Mouse (Mus musculus) intestine, embryonic 14.5 days (tissue): Measurements from ENCODE around the gene Klhl8. TPM values are rescaled to one million over a fixed set of nuclear protein-coding genes. Genes with fewer than 3 reads are reported as not detected.

Source experiments
- ATAC-seq: fragments of 200-750 bp; cut with Nextera tagmentation; replicated peaks from 2 replicates; pipeline ENCODE4 v1.8.0; 2017; ENCODE audit warnings: low read depth, moderate number of reproducible peaks, moderate TSS enrichment, moderate library complexity; ENCODE audit not compliant: low FRiP score, low TSS enrichment
- DNase-seq: peaks from one replicate; pipeline ENCODE4 v3.0.0-alpha.2; 2018; ENCODE audit warnings: low spot score
- H3K27ac ChIP-seq: fragments of 300-500 bp; sonication (generic); 2 replicates; pipeline ENCODE4 v1.5.1; 2014; ENCODE audit warnings: low read depth, mild to moderate bottlenecking, control low read depth
- H3K27me3 ChIP-seq: fragments of 300-500 bp; sonication (generic); replicated peaks from 2 replicates; pipeline ENCODE4 v1.6.1; 2014; ENCODE audit warnings: low read length, control low read depth; ENCODE audit not compliant: control insufficient read depth, insufficient read depth
- H3K36me3 ChIP-seq: fragments of 300-500 bp; sonication (generic); 2 replicates; pipeline ENCODE4 v1.6.1; 2014; ENCODE audit warnings: low read length, control low read depth; ENCODE audit not compliant: control insufficient read depth, insufficient read depth
- H3K4me1 ChIP-seq: fragments of 300-500 bp; sonication (generic); replicated peaks from 2 replicates; pipeline ENCODE4 v1.6.1; 2014; ENCODE audit warnings: low read length, control low read depth, mixed read lengths; ENCODE audit not compliant: control insufficient read depth, insufficient read depth
- H3K4me2 ChIP-seq: fragments of 300-500 bp; sonication (generic); 2 replicates; pipeline ENCODE4 v1.6.1; 2014; ENCODE audit warnings: low read length
- H3K4me3 ChIP-seq: fragments of 300-500 bp; sonication (generic); 2 replicates; pipeline ENCODE4 v1.5.1; 2014; ENCODE audit warnings: low read depth, low read length, control low read depth, mixed read lengths
- H3K9ac ChIP-seq: fragments of 300-500 bp; sonication (generic); 2 replicates; pipeline ENCODE4 v1.6.1; 2014; ENCODE audit warnings: mild to moderate bottlenecking, low read length
- H3K9me3 ChIP-seq: fragments of 300-500 bp; sonication (generic); 2 replicates; pipeline ENCODE4 v1.6.1; 2016; ENCODE audit warnings: low read length, control low read depth; ENCODE audit not compliant: control insufficient read depth
- WGBS: fragments of 180-500 bp; shearing (Covaris S2); extraction: QIAGEN DNeasy Blood & Tissue Kit; methylation state at CpG from one replicate; pipeline ENCODE4 v1.1.7; 2014; 5-methylcytosine and 5-hydroxymethylcytosine counted together
- polyA plus RNA-seq: library from polyadenylated mRNA; unstranded; fragments of >200 nt; fragmentation: Nextera tagmentation; extraction: Ambion mirVana; gene quantifications from 2 replicates; pipeline ENCODE4 v1.2.1, GENCODE M21; 2014

Klhl8 gene
- polyA plus RNA-seq, 1 experiment from 2014 or later: 10.3 TPM

DNA sequence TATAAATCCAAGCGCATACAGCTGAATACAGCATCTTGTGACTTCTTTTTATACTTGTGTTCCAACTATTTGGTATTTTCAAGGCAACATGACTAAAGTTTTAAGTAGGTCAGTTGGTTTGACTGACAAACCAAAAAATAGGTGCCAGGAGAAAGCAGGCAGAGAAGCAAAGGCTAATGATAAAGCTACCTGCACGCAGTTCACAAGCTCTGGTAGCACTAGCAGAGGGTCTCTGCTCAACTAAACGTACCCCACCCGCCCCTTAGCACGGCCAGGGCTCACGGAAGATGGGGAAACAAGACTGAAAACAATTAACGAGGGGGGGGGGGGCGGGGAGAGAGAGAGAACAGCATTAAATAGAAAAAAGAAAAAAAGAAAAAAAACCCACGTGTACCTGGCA is 903 bp downstream of the Klhl8 start:
- ATAC-seq (no peak), DNase-seq (no peak)
- Histone ChIP-seq H3K4me3 (peak overlapping the region; percentile 58), H3K9me3 (no peaks in the 10 kb centered on the region), H3K4me2 (peak overlapping the region; percentile 86), H3K9ac (no peak overlapping the region; the same call in 1 of the 2 replicates), H3K27ac (no peak overlapping the region), H3K36me3 (no peaks in the 10 kb centered on the region), H3K4me1 (no peaks in the 10 kb centered on the region), H3K27me3 (no peaks in the 10 kb centered on the region; the same call in 1 of the 2 replicates)
- WGBS: 19% methylated on average over 8 of the region's 9 CpGs

DNA sequence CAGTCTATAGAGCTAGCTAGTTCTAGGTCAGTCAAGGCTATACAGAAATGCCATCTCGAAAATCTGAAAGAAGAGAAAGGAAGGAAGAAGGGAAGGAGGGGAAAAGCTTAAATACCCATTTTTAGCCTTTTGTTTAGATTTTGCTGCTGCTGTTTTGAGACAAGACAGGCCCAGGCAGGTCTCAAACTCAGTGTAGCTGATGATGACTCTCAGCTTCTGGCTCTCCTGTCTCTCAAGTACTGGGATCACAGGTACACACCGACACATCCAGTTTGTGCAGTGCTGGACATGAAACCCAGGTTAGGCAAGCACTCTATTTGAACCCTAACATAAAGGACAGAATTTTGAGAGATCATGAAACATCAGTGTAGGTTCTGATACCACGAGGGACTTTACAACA is 1.6 kb downstream of the Klhl8 start:
- Histone ChIP-seq H3K27me3 (no peaks in the 10 kb centered on the region; the same call in 1 of the 2 replicates), H3K27ac (no peak overlapping the region), H3K4me1 (no peaks in the 10 kb centered on the region), H3K4me3 (no peak overlapping the region), H3K9ac (no peak overlapping the region), H3K9me3 (no peaks in the 10 kb centered on the region), H3K4me2 (no peak overlapping the region), H3K36me3 (no peaks in the 10 kb centered on the region)
- ATAC-seq: no peak
- 61% methylated on average over 3 of the region's 3 CpGs for WGBS
- DNase-seq: no peak

DNA sequence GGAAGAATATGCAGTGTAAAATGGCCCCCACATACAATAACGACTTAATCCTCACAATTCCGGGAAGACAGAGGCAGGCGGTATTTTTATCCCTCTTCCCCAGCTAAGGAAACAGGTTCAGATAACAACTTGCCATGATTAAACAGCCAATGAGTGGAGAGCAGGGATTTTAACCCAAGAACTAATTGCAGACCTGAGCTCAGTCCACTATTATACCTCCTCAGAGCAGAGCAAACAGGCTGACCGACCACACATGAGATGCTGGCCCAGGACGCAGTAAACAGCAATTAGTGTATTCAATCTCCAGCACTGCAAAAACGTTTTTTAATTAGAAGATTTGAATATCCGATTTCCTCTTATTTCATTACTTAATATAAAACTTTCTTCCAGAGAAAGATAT is 2.2 kb downstream of the Klhl8 start:
- ATAC-seq (no peak), DNase-seq (no peak)
- no peak overlapping the region for H3K27ac ChIP-seq
- H3K4me3 ChIP-seq: no peak overlapping the region
- H3K4me1 ChIP-seq: no peaks in the 10 kb centered on the region
- H3K9ac ChIP-seq: no peak overlapping the region
- H3K9me3 ChIP-seq: no peaks in the 10 kb centered on the region
- H3K4me2 ChIP-seq: no peak overlapping the region
- no peaks in the 10 kb centered on the region; the same call in 1 of the 2 replicates for H3K27me3 ChIP-seq
- H3K36me3 ChIP-seq: no peaks in the 10 kb centered on the region
- whole genome bisulfite sequencing: 61% methylated on average over 7 of the region's 7 CpGs

DNA sequence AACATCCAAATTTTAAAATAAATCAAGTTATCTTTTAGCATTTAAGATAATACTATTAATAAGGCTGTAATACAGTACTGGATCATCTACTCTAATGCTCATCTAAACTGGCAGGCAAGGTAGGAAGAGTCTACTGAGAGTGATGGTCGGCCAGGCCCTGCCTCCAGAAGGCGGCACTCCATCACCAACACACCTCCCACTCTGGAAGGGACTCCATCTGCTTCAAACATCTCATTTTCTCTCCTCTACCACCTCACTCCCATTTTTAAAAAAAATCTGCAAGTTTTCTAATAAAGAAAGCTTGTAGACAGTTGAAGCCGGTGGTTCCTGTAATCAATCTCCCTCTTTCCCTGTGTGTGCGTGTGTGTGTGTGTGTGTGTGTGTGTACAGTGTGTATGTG is 3.2 kb downstream of the Klhl8 start:
- ATAC-seq: no peak
- Histone ChIP-seq H3K27me3 (no peaks in the 10 kb centered on the region; the same call in 1 of the 2 replicates), H3K27ac (no peak overlapping the region), H3K9ac (no peak overlapping the region), H3K4me3 (no peak overlapping the region), H3K36me3 (no peaks in the 10 kb centered on the region), H3K9me3 (no peaks in the 10 kb centered on the region), H3K4me2 (no peak overlapping the region), H3K4me1 (no peaks in the 10 kb centered on the region)
- WGBS: 85% methylated on average over 3 of the region's 4 CpGs
- DNase-seq: no peak

DNA sequence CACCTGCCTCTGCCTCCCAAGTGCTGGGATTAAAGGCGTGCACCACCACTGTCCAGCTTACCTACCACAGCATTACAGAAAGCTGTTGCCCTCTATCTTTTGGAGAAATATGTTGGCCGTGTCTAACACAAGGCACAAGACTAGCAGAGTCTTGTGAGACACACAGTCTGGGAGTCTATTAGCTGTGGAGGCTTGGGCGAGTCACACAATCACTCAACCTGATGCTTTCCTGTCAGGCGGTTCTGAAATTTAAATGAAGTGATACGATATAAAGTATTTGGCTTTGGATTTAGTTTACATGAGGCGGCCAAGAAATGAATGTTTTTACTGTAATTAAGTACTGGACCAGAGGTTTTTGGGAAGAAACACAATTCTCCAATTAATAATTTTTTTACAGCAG is 4.9 kb downstream of the Klhl8 start:
- 88% methylated on average over 6 of the region's 6 CpGs for WGBS
- Histone ChIP-seq H3K4me3 (no peak overlapping the region), H3K9me3 (no peaks in the 10 kb centered on the region), H3K36me3 (no peaks in the 10 kb centered on the region), H3K27ac (no peak overlapping the region), H3K9ac (no peak overlapping the region), H3K4me2 (no peak overlapping the region), H3K27me3 (no peaks in the 10 kb centered on the region), H3K4me1 (no peaks in the 10 kb centered on the region)
- DNase-seq: no peak
- ATAC-seq: no peak

DNA sequence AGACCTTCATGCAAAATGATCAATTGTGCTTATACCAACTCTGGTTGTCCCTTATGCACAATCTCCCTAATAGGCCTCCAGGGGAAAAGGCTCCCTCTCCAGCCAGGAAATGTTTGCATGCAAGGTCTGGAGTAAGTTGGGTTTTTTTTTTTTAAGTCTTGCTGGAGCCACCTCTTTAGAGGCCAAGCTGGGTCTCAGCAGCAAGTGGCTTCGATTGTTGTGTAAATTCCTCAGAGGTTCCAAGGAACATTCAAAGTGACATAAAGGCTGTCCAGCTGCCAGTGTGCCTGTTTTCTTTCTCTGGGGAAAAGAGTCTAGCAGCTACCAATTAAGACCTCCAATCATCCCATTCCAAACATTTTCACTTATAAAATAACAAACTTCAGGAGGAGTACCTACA is 12.7 kb downstream of the Klhl8 start:
- ATAC-seq: no peak

DNA sequence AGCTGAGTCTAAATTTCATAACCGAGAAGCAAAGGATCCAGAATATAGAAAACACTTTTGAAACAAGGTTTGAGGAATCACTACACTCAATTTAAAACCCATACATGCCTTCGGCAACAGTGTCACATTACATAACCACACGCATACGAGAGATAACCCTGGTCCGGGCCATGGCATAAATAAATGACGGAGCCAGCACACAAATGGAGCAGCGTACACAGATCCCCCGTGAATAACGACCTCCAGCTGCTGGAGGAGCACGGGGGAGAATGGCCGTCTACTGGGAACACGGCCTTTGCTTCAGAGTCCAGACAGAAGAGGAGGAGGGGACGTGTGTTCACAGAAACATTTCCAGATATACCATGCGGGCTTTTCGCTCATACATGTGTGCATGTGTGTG is 21.3 kb downstream of the Klhl8 start:
- no peaks in the 10 kb centered on the region for H3K27me3 ChIP-seq
- 0 out of 2 replicates have a peak, but pooled peaks cover 4% of the 10 kb centered on the region for H3K4me1 ChIP-seq
- H3K4me2 ChIP-seq: no peak overlapping the region
- no peak overlapping the region for H3K9ac ChIP-seq
- 41% methylated on average over 15 of the region's 15 CpGs for WGBS
- ATAC-seq (no peak), DNase-seq (no peak)
- no peak overlapping the region for H3K27ac ChIP-seq
- H3K36me3 ChIP-seq: 0 out of 2 replicates have a peak, but pooled peaks cover 2% of the 10 kb centered on the region
- H3K4me3 ChIP-seq: no peak overlapping the region
- H3K9me3 ChIP-seq: no peaks in the 10 kb centered on the region

More for the DNA sequence above, 12.7 kb downstream of the Klhl8 start:
- no peak for DNase-seq
- no peaks in the 10 kb centered on the region for H3K9me3 ChIP-seq
- no peaks in the 10 kb centered on the region for H3K36me3 ChIP-seq
- H3K4me2 ChIP-seq: no peak overlapping the region
- no peaks in the 10 kb centered on the region for H3K4me1 ChIP-seq
- 34% methylated on average over 1 of the region's 1 CpGs for WGBS
- H3K9ac ChIP-seq: no peak overlapping the region
- H3K27me3 ChIP-seq: no peaks in the 10 kb centered on the region
- H3K27ac ChIP-seq: no peak overlapping the region
- no peak overlapping the region for H3K4me3 ChIP-seq

DNA sequence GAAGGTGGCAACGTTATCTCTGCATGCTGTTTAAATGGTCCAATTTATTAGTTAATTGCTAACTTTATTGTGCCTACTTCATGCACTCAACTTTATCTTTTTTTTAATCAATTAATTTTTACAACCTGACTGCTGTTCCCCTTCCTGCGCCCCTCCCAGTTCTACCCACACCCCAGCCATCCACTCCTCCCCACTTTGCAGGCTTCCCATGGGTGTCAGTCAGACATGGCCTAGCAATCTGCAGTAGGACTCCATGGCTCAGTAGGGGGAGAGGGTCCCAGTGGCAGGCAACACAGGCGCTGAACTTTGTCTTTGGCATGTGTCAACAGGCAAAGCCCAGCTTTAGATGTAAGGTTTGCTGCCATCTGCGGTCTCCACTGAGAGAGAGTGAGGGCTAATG is 47.3 kb downstream of the Klhl8 start:
- DNase-seq: no peak
- Histone ChIP-seq H3K4me1 (0 out of 2 replicates have a peak, but pooled peaks cover 2% of the 10 kb centered on the region), H3K36me3 (peaks cover 3% of the 10 kb centered on the region; the same call in 1 of the 2 replicates), H3K9ac (no peak overlapping the region), H3K4me3 (no peak overlapping the region), H3K27ac (no peak overlapping the region), H3K27me3 (no peaks in the 10 kb centered on the region), H3K9me3 (no peaks in the 10 kb centered on the region), H3K4me2 (no peak overlapping the region)
- WGBS: 81% methylated on average over 4 of the region's 4 CpGs
- no peak for ATAC-seq

DNA sequence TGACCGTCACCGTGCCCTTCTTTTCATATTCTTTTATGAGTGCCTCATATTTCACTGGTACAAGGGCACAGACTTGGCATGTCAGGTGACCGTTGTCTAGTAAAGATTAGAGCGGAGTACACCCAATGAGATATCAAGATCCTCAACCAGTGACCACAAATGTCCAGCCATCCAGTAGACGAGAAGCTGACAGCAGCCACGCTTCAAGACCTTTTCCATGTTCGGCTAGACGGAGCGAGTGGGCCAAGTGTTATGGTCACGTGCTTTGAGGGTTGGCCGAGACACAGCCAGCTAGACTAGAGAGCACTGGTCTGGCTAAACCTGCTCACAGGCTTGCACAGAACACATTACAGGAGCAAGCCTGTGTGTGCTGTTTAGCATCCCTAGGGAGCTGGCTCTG is 50.4 kb downstream of the Klhl8 start:
- WGBS: 91% methylated on average over 11 of the region's 11 CpGs
- H3K9ac ChIP-seq: no peak overlapping the region
- H3K36me3 ChIP-seq: 0 out of 2 replicates have a peak, but pooled peaks cover 3% of the 10 kb centered on the region
- H3K4me1 ChIP-seq: no peaks in the 10 kb centered on the region
- no peaks in the 10 kb centered on the region for H3K9me3 ChIP-seq
- H3K4me2 ChIP-seq: no peak overlapping the region
- no peak overlapping the region for H3K27ac ChIP-seq
- no peak overlapping the region for H3K4me3 ChIP-seq
- H3K27me3 ChIP-seq: no peaks in the 10 kb centered on the region
- no peak for DNase-seq
- ATAC-seq: no peak
